Mouse (Mus musculus): ENCODE data around the gene Hs6st1.
"Not testable (repeated sequence)": the region's sequence is repeated elsewhere in the genome, so short reads cannot be mapped to it uniquely, and the experiment has no call there.

The Hs6st1 gene

GRCm38 (mm10) chr1:36068076-36068475, at the start of gene Hs6st1:
Hs6st1 (plus strand) TSS chr1:36068400.
- DNase-seq: peak; percentile 97

- no peak for DNase-seq
These were observed 49.6 kb upstream of the Hs6st1 start for GRCm38 (mm10) chr1:36018617-36019016.

GRCm38 (mm10) chr1:36019161-36019560, 49.0 kb upstream of the Hs6st1 start:
- no peak for DNase-seq

- no peak for DNase-seq
These were observed 47.9 kb upstream of the Hs6st1 start for GRCm38 (mm10) chr1:36020315-36020714.

GRCm38 (mm10) chr1:36030421-36030821, 37.8 kb upstream of the Hs6st1 start:
- peak; percentile 19 for DNase-seq

- DNase-seq: no peak
These were observed 29.4 kb upstream of the Hs6st1 start for GRCm38 (mm10) chr1:36038769-36039168.

GRCm38 (mm10) chr1:36042072-36042471, 26.1 kb upstream of the Hs6st1 start:
- no peak for DNase-seq

- not testable (repeated sequence) for DNase-seq
These were observed 24.4 kb upstream of the Hs6st1 start for GRCm38 (mm10) chr1:36043793-36044192.

- DNase-seq: no peak
These were observed 23.9 kb upstream of the Hs6st1 start for GRCm38 (mm10) chr1:36044288-36044687.

- no peak for DNase-seq
These were observed 15.5 kb upstream of the Hs6st1 start for GRCm38 (mm10) chr1:36052672-36053071.

GRCm38 (mm10) chr1:36053566-36053965, 14.6 kb upstream of the Hs6st1 start:
- no peak for DNase-seq

- DNase-seq: no peak
These were observed 13.8 kb upstream of the Hs6st1 start for GRCm38 (mm10) chr1:36054182-36054966.

- DNase-seq: no peak
These were observed 13.2 kb upstream of the Hs6st1 start for GRCm38 (mm10) chr1:36054967-36055357.

GRCm38 (mm10) chr1:36059351-36059750, 8.8 kb upstream of the Hs6st1 start:
- DNase-seq: no peak

GRCm38 (mm10) chr1:36059959-36060953, 7.9 kb upstream of the Hs6st1 start:
- no peak for DNase-seq

GRCm38 (mm10) chr1:36061211-36061915, 6.8 kb upstream of the Hs6st1 start:
- no peak for DNase-seq

GRCm38 (mm10) chr1:36062088-36062805, 6.0 kb upstream of the Hs6st1 start:
- DNase-seq: no peak

- no peak for DNase-seq
These were observed 5.2 kb upstream of the Hs6st1 start for GRCm38 (mm10) chr1:36062826-36063640.

GRCm38 (mm10) chr1:36063641-36063955, 4.6 kb upstream of the Hs6st1 start:
- DNase-seq: no peak

GRCm38 (mm10) chr1:36064223-36064622, 4.0 kb upstream of the Hs6st1 start:
- DNase-seq: no peak

Data from retina, postnatal 1 day (tissue).